Mouse (Mus musculus) CD4-positive naive resting alpha-beta T cell, adult 76 days (primary cell): ENCODE measurements around the gene Cyb5r2. TPM values are rescaled to one million over a fixed set of nuclear protein-coding genes. Genes with fewer than 3 reads are reported as not detected.

Experiments used
- total RNA-seq: library from RNA; stranded (reverse); gene quantifications from one replicate; pipeline ENCODE4 v1.2.4, GENCODE M21; 2023

Gene Cyb5r2
- not detected for total RNA-seq

GRCm38 (mm10) chr7:107757308-107758151, at the start of gene Cyb5r2:
Gene Cyb5r2, minus strand, starts transcription at chr7:107758032.

GRCm38 (mm10) chr7:107801108-107801507, 43.3 kb upstream of the Cyb5r2 start, which contains the start of gene Ovch2:
Gene Ovch2, minus strand, starts transcription at chr7:107801208.

Other genes starting within 250 kb of the Cyb5r2 start
- gene Olfml1, start 190.6 kb downstream of the Cyb5r2 start, total RNA-seq, result not detected
- 3.0 TPM for gene Ppfibp2, start 162.8 kb downstream of the Cyb5r2 start, total RNA-seq
- not detected for gene 5330417H12Rik, start 132.9 kb downstream of the Cyb5r2 start, total RNA-seq
- gene Ovch2, start 43.2 kb upstream of the Cyb5r2 start, total RNA-seq, result not detected
- not detected for gene Olfr467, start 54.2 kb upstream of the Cyb5r2 start, total RNA-seq
- not detected for gene Olfr469, start 67.5 kb upstream of the Cyb5r2 start, total RNA-seq
- not detected for gene Olfr470, start 89.5 kb upstream of the Cyb5r2 start, total RNA-seq
- gene Olfr472, start 139.9 kb upstream of the Cyb5r2 start, total RNA-seq, result 0.09 TPM
- not detected for gene Olfr473, start 172.4 kb upstream of the Cyb5r2 start, total RNA-seq
- gene Olfr474, start 196.6 kb upstream of the Cyb5r2 start, total RNA-seq, result not detected
- not detected for gene Olfr476, start 206.8 kb upstream of the Cyb5r2 start, total RNA-seq
- gene Olfr477, start 228.7 kb upstream of the Cyb5r2 start, total RNA-seq, result not detected